Mouse (Mus musculus): ENCODE data around the gene Tuba4a. TPM values are rescaled to one million over a fixed set of nuclear protein-coding genes. Genes with fewer than 3 reads are reported as not detected.
A peak's percentile ranks its signal among the peaks of the same experiment; 100 is the strongest.

Tuba4a gene
- polyA plus RNA-seq, 1 experiment from 2014 or later: 124 TPM

DNA sequence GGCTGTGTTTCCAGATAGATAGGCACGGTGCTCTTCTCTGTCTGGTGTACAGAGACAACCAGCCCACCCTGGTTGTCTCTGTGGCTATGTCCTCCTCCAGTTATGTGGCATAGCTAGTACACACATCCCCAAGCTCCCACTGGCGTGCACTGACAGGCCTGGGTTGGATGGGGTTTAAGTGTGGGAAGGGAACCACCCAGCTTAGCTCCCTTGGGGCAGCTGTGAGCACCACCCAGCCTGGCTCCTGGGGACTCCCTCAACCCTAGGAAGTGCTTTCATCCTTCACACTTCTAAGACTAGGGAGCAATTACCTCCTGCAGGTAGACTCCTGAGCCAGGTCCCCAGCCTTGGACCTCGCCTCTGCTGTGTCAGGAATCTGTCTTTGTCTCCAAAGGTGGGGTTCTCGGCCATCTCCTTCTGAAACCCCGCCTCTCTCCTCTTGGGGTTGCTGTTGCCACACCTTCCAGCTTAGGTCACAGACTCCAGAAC, 12.0 kb upstream of the Tuba4a start, which contains the start of gene A630095N17Rik:
A630095N17Rik (minus strand) TSS at position 439 of the 489 bp plus-strand sequence.
- H3K9me3 ChIP-seq: no peaks in the 10 kb centered on the region
- H3K4me1 ChIP-seq: peaks cover 6% of the 10 kb centered on the region
- H3K27me3 ChIP-seq: no peaks in the 10 kb centered on the region
- H3K4me3 ChIP-seq: no peak within 1 kb of the TSS
- no peak within 1 kb of the TSS for H3K4me2 ChIP-seq
- H3K36me3 ChIP-seq: no peaks in the 10 kb centered on the region
- no peak within 1 kb of the TSS for H3K9ac ChIP-seq
- WGBS: 53% methylated on average over 5 of the region's 5 CpGs
- no peak for ATAC-seq (ENCODE audit: insufficient number of reproducible peaks, low FRiP score, low TSS enrichment, low read depth)
- peak within 1 kb of the TSS; percentile 18; the same call in 1 of the 2 replicates for H3K27ac ChIP-seq

DNA sequence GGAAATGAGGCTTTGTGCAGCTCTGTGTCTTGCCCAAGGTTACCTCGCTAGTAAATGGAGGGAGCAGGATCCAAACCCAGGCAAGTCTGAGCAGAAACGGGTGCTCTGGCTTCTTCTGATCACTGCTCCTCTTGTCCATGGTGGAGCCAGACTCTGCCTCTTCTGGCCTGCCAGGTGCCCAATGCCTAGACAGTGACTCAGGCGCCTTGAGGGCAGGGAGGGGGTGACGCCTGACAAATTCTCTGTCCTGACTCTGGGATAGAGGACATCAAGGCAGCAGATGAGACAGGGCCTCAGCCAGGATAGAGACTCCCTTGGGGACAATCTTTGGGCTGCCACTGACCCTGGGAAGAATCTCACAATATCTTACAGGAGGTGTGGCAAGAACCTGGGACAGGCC, 11.6 kb upstream of the Tuba4a start:
- Histone ChIP-seq H3K9me3 (no peaks in the 10 kb centered on the region), H3K36me3 (no peaks in the 10 kb centered on the region), H3K27ac (peak overlapping the region; percentile 18; the same call in 1 of the 2 replicates), H3K4me3 (no peak overlapping the region), H3K27me3 (no peaks in the 10 kb centered on the region), H3K4me2 (no peak overlapping the region), H3K4me1 (peaks cover 5% of the 10 kb centered on the region; the same call in 1 of the 2 replicates), H3K9ac (no peak overlapping the region)
- no peak for ATAC-seq (ENCODE audit: insufficient number of reproducible peaks, low FRiP score, low TSS enrichment, low read depth)
- 69% methylated on average over 4 of the region's 4 CpGs for WGBS

DNA sequence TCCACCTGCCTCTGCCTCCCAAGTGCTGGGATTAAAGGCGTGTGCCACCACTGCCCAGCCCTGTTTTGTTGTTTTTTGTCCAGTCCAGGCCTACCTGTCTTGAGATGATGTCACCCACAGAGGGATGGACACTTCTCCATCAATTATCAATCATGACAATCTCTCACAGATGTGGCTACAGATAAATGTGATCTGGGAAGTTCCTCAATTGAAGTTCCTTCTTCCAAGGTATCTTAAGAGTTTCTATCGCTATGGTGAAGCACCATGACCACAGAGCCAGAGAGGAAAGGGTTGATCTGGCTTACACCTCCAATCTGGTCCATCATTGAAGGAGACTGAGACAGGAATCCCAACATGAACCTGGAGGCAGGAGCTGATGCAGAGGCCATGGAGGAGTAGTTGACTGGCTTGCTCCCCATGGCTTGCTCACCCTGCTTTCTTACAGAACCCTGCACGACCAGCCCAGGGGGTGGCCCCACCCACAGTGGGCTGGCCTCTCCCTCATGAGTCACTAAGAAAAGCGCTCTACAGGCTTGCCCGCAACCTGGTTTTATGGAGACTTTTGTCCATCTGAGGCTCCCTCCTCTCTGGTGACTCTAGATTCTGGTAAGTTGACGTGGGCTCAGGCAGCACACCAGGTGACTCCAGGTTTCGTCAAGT, 10.8 kb upstream of the Tuba4a start:
- no peaks in the 10 kb centered on the region for H3K36me3 ChIP-seq
- H3K27me3 ChIP-seq: no peaks in the 10 kb centered on the region
- H3K9me3 ChIP-seq: no peaks in the 10 kb centered on the region
- ATAC-seq (ENCODE audit: insufficient number of reproducible peaks, low FRiP score, low TSS enrichment, low read depth): no peak
- H3K27ac ChIP-seq: no peak overlapping the region
- WGBS: 59% methylated on average over 7 of the region's 7 CpGs
- peaks cover under 1% of the 10 kb centered on the region; the same call in 1 of the 2 replicates for H3K4me1 ChIP-seq
- H3K4me2 ChIP-seq: no peak overlapping the region
- H3K4me3 ChIP-seq: no peak overlapping the region
- no peak overlapping the region for H3K9ac ChIP-seq

DNA sequence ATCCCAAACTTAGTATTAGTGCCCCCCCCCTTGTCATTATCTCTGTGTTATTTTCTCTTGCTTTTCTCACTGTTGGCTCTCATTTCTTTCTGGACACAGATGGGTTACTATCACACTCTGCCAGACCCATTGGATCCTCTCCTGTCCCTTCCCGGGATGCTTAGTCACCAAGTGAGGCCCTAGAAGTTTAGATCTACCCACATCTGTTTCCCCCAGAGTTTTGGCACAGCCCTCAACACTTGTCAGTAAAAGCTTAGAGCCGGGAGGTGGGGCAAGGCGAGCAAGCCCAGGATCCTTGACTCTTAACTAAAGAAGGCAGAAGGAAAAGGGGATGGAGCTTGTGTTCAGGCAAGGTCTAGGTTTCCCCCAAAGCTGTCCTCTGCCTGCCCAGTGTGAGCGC, 9.5 kb upstream of the Tuba4a start:
- H3K36me3 ChIP-seq: no peaks in the 10 kb centered on the region
- no peaks in the 10 kb centered on the region for H3K9me3 ChIP-seq
- H3K27me3 ChIP-seq: no peaks in the 10 kb centered on the region
- 51% methylated on average over 4 of the region's 4 CpGs for WGBS
- no peak overlapping the region for H3K9ac ChIP-seq
- no peak overlapping the region for H3K4me3 ChIP-seq
- no peaks in the 10 kb centered on the region for H3K4me1 ChIP-seq
- no peak for ATAC-seq (ENCODE audit: insufficient number of reproducible peaks, low FRiP score, low TSS enrichment, low read depth)
- no peak overlapping the region for H3K4me2 ChIP-seq
- H3K27ac ChIP-seq: no peak overlapping the region

DNA sequence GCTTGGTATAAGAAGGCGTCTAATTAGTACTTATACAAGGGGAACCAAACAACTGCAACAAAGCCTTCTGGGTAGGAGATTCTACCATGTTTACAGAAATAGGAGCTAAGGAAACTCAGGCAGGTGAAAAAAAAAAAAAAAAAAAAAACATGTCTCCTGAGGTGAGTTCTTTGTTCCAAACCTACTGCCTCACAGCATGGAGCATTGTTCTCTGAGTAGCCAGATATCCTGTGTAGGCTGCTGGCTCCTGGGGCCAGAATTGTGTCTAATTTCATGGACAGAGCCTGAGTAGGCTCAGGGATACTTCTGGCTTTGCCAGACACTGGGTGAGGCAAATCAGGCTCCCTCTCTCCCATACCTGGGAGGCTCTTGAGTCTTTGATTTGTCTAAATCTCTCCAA, 8.0 kb upstream of the Tuba4a start:
- Histone ChIP-seq H3K4me2 (no peak overlapping the region), H3K9ac (no peak overlapping the region), H3K27me3 (no peaks in the 10 kb centered on the region), H3K4me3 (no peak overlapping the region), H3K27ac (no peak overlapping the region), H3K36me3 (no peaks in the 10 kb centered on the region), H3K4me1 (no peaks in the 10 kb centered on the region), H3K9me3 (no peaks in the 10 kb centered on the region)
- 73% methylated on average over 1 of the region's 1 CpGs for whole genome bisulfite sequencing
- no peak for ATAC-seq (ENCODE audit: insufficient number of reproducible peaks, low FRiP score, low TSS enrichment, low read depth)

DNA sequence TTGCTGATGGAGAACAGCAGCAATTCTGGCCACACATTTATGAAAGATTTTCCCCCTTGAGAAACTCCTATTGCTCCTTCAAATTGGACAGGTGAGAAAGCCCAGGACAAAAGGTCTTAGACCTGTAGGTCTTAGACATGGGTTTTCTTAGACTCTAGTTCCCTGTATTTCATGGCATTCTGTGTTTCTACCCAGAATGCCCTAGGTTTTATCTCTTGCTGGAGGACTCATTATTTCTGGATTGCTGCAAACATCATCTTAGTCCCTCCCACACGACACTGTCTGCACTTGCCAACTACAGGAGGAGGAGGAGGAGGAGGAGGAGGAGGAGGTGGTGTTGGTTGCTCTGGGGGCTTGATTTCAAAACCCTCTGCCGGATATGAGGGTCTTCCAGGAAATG, 6.5 kb upstream of the Tuba4a start:
- Histone ChIP-seq H3K9ac (no peak overlapping the region), H3K27me3 (peaks cover 9% of the 10 kb centered on the region), H3K4me3 (no peak overlapping the region), H3K36me3 (no peaks in the 10 kb centered on the region), H3K9me3 (no peaks in the 10 kb centered on the region), H3K27ac (no peak overlapping the region), H3K4me1 (no peaks in the 10 kb centered on the region), H3K4me2 (no peak overlapping the region)
- ATAC-seq (ENCODE audit: insufficient number of reproducible peaks, low FRiP score, low TSS enrichment, low read depth): no peak
- 62% methylated on average over 2 of the region's 2 CpGs for WGBS

DNA sequence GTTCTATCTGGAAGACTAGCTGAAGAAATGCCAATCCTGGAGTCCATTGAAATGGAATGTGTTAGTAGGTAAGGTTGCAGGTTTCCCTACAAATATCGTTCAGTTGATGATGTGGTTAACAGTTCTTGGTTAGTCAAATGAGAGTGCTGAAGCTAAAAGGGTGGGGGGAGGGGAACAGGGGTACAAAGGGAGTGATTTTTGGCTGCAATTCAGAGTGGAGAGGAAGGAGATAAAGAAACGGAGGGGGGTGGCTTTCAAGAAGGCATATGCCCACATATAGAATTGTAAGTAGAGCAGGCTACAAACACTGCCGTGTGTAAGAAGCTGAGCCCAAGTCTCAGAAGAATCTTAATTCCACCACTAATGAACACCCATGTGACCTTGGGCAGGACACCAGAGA, 5.8 kb upstream of the Tuba4a start:
- WGBS: 68% methylated on average over 3 of the region's 3 CpGs
- no peak overlapping the region for H3K4me2 ChIP-seq
- no peak for ATAC-seq (ENCODE audit: insufficient number of reproducible peaks, low FRiP score, low TSS enrichment, low read depth)
- H3K27ac ChIP-seq: no peak overlapping the region
- H3K4me3 ChIP-seq: no peak overlapping the region
- H3K4me1 ChIP-seq: no peaks in the 10 kb centered on the region
- H3K36me3 ChIP-seq: no peaks in the 10 kb centered on the region
- no peak overlapping the region for H3K9ac ChIP-seq
- no peaks in the 10 kb centered on the region for H3K9me3 ChIP-seq
- H3K27me3 ChIP-seq: peaks cover 16% of the 10 kb centered on the region

DNA sequence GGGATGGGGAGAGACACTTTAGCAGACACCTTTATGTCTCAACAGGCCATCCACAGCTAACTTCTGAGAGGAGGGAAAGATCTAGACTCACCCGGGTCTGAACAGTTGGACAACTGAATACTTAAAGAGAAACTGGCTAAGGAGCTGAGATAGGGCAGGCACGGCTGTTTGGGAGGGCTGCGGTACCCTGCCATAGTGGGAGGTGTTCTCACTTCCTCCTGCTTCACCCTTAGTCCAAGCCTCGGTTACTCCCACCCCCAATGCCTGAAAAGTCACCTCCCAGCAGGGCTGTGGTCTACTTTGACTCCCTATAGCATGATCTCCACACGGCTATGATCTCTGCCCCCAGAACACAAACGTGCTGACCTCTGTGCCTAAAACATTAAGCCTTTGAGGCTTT, 3.9 kb upstream of the Tuba4a start:
- Histone ChIP-seq H3K9ac (no peak overlapping the region), H3K27me3 (peaks cover 35% of the 10 kb centered on the region)
- ATAC-seq (ENCODE audit: insufficient number of reproducible peaks, low FRiP score, low TSS enrichment, low read depth): no peak

DNA sequence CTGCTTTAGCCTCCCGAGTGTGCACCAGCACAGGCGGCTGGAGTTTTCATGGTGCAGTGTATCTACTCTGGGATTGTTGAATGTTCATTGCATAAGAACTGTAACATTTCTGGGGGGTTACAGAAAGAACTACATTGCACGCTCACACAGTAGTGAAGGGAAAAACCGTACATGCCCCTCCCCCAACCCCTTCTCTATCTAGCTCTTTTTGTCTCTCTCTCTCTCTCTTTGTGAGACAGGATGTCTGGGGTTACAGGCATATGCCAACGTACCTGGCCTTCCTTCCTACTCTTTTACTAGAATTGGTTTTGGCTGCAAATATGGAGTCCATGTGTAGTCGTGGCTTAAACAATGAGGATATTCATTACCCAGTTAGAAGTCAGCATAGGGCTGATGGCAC, 3.3 kb upstream of the Tuba4a start:
- WGBS: 75% methylated on average over 6 of the region's 6 CpGs
- no peak for ATAC-seq (ENCODE audit: insufficient number of reproducible peaks, low FRiP score, low TSS enrichment, low read depth)
- no peak overlapping the region for H3K4me2 ChIP-seq
- H3K27ac ChIP-seq: no peak overlapping the region
- peaks cover 41% of the 10 kb centered on the region for H3K27me3 ChIP-seq
- peaks cover 20% of the 10 kb centered on the region for H3K4me1 ChIP-seq
- no peak overlapping the region for H3K4me3 ChIP-seq
- no peaks in the 10 kb centered on the region for H3K9me3 ChIP-seq
- H3K9ac ChIP-seq: no peak overlapping the region
- no peaks in the 10 kb centered on the region for H3K36me3 ChIP-seq

More for the DNA sequence above, 3.9 kb upstream of the Tuba4a start:
- Histone ChIP-seq H3K9me3 (no peaks in the 10 kb centered on the region), H3K4me2 (no peak overlapping the region), H3K4me3 (no peak overlapping the region), H3K4me1 (peaks cover 14% of the 10 kb centered on the region), H3K27ac (no peak overlapping the region), H3K36me3 (no peaks in the 10 kb centered on the region)
- 65% methylated on average over 6 of the region's 6 CpGs for WGBS

DNA sequence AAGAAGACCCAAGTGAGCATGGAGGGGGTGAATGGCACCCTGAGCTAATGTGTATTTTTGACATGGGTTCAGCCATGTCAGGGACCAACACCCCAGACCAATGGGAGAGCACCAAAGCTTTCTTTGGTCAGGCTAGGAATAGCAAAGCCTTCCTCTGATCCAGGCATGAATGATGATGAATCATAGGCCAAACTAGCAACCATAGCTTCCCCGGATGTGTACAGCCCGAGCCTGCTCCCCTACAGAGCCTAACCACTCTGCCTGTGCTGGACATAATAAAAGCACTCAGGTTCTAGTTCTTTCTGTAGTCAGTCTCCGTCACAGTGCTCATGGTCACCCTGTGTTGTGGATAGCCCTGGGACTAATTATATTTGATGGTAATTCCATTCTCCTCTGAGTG, 1.9 kb upstream of the Tuba4a start:
- no peak overlapping the region for H3K27ac ChIP-seq
- no peak for ATAC-seq (ENCODE audit: insufficient number of reproducible peaks, low FRiP score, low TSS enrichment, low read depth)
- peaks cover 53% of the 10 kb centered on the region for H3K27me3 ChIP-seq
- no peak overlapping the region for H3K4me3 ChIP-seq
- WGBS: 67% methylated on average over 3 of the region's 3 CpGs
- no peak overlapping the region for H3K9ac ChIP-seq
- H3K4me2 ChIP-seq: no peak overlapping the region
- no peaks in the 10 kb centered on the region for H3K36me3 ChIP-seq
- H3K9me3 ChIP-seq: no peaks in the 10 kb centered on the region
- H3K4me1 ChIP-seq: peaks cover 22% of the 10 kb centered on the region

DNA sequence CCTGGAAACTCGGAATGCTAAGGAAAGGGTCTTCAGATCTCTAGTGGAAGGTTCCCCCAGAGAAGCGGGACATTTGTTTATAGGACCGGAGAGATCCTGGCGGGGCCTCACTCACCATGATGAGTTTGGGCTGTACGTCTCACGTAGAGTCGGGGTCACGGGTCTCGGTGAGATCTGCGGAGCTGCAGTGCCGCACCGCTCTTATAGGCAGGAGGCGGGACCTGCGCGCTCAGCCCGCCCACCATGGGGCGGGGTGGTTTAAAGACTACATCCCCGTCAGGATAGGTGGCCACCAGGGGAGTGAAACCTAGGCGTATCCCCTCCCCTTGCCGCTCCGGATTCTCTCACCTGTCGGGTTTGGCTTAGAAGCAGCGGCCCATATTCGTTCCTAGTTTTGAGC, 587 bp downstream of the Tuba4a start:
- WGBS: under 1% methylated on average over 24 of the region's 24 CpGs
- peak; percentile 81 for ATAC-seq (ENCODE audit: insufficient number of reproducible peaks, low FRiP score, low TSS enrichment, low read depth)
- peak overlapping the region; percentile 57 for H3K4me3 ChIP-seq
- H3K36me3 ChIP-seq: peaks cover 19% of the 10 kb centered on the region
- H3K9me3 ChIP-seq: no peaks in the 10 kb centered on the region
- peak overlapping the region; percentile 96 for H3K4me2 ChIP-seq
- H3K9ac ChIP-seq: peak overlapping the region; percentile 36
- H3K27ac ChIP-seq: peak overlapping the region; percentile 43; the same call in 1 of the 2 replicates
- peaks cover 22% of the 10 kb centered on the region for H3K4me1 ChIP-seq
- peaks cover 53% of the 10 kb centered on the region for H3K27me3 ChIP-seq

DNA sequence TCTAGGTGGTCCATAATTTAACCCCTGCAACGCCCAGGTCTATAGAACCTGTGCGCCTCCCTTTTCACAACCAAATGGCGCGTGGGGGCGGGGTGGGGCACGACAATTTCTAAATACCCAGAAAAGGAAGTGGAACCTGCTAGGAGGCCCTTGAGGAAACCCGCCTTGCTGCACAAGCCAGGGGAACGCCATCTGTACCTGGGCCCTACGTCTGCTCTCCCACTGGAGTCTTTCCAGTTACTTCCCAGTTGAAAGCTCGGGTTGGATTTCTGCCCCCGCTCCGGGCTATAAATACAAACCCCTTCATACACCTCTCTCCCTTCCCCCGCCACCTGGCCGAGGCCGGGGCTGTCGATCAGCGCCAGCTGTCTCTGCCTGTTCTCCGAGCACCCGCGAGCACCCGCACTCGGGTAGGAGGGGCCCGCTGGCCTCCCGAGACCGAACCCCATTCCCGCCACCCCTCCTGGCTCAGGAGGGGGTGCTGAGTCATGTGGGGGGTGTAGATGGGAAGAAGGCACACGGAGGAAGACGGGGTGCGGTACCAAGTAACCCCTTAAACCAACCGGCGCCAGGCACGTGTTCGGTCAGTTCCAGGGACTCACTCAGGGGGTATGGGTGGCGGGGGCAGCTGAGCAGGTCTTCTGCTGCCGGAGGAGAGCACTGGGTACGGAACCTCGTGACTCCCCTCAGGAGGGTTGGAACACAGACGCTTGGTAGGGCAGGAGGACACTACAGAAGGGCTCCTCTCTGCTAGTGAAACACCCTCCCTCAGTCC, 1.3 kb downstream of the Tuba4a start:
- peak overlapping the region; percentile 57 for H3K4me3 ChIP-seq
- 1% methylated on average over 38 of the region's 38 CpGs for WGBS
- no peaks in the 10 kb centered on the region for H3K9me3 ChIP-seq
- peaks cover 25% of the 10 kb centered on the region for H3K36me3 ChIP-seq
- peaks cover 22% of the 10 kb centered on the region for H3K4me1 ChIP-seq
- H3K4me2 ChIP-seq: peak overlapping the region; percentile 96
- peaks cover 53% of the 10 kb centered on the region for H3K27me3 ChIP-seq
- H3K27ac ChIP-seq: peak overlapping the region; percentile 43
- ATAC-seq (ENCODE audit: insufficient number of reproducible peaks, low FRiP score, low TSS enrichment, low read depth): peak; percentile 43; the same call in 1 of the 2 replicates
- peak overlapping the region; percentile 36; the same call in 1 of the 2 replicates for H3K9ac ChIP-seq

Data from limb, embryonic 15.5 days (tissue).